Mouse (Mus musculus): ENCODE measurements at regions not wholly inside any gene's neighbourhood (a gene's known extent, or its start where the extent isn't known, plus 50 kb on each side); places are given as distances from the start of the nearest gene placed in this dataset.
"Not testable (repeated sequence)": the region's sequence is repeated elsewhere in the genome, so short reads cannot be mapped to it uniquely, and the experiment has no call there.

DNA sequence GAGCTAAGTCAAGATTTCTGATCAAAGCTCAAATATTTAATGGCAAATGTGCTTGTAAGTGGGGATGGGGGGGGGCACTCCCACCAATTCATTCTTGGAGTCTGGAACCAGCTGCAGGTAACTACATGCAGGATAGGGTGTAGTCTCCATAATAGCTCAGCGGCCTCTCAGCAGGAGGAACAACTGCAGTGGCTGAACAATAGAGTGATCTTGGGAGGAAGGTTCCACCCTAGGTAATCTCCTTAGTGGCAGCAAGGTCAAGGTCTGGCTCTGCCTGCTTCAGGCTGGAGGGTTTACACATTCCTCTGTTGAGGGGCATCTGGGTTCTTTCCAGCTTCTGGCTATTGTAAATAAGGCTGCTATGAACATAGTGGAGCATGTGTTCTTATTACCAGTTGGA, 164.0 kb upstream of the Klf6 start:
- DNase-seq (ENCODE audit: extremely low spot score in 1 of 2, low spot score in 1 of 2): not testable (repeated sequence)

GRCm38 (mm10) chr13:5702071-5702470, 159.2 kb upstream of the Klf6 start:
- no peak for DNase-seq (ENCODE audit: extremely low spot score in 1 of 2, low spot score in 1 of 2)

GRCm38 (mm10) chr13:5704991-5705390, 156.3 kb upstream of the Klf6 start:
- no peak for DNase-seq (ENCODE audit: extremely low spot score in 1 of 2, low spot score in 1 of 2)

DNA sequence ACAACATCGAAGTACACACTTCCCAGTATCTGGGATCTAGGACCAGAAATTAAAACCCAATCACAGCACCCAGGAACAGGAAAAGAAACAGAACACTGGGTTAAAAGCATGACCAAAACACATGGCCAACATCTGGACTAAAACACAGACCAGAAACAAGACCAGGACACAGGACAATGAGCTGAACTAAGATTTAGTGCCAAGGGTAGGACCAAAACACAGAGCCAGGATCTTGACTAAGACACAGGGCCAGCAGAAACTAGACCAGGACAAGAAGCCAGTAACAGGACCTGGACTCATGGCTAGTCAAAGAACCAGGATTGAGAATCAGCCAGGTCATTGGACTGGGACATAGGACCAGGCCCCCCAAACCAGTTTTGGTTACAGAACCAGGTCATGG, 149.6 kb upstream of the Klf6 start:
- DNase-seq (ENCODE audit: extremely low spot score in 1 of 2, low spot score in 1 of 2): no peak

GRCm38 (mm10) chr13:5713195-5713863, 148.0 kb upstream of the Klf6 start:
- DNase-seq (ENCODE audit: extremely low spot score in 1 of 2, low spot score in 1 of 2): no peak

DNA sequence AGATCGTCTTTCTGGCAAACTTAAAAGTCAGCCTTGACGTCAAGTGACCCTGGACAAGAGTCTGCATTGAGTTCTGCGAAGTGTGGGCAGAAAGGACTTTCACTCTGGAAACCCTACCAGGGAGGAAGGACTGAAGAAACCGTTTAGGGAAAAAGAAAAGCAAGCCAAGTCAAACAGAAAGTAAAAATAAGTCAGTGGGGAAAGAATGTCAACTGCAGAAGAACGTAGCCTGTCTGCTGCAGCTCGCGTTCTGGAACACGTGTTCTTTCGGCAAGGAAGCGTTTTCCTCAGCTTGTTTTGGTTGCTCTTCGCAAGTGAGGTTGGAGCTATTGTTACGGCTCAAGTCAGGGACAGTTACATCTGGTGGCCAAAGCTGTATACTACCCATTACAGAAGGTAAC, 147.1 kb upstream of the Klf6 start:
- DNase-seq (ENCODE audit: extremely low spot score in 1 of 2, low spot score in 1 of 2): no peak

DNA sequence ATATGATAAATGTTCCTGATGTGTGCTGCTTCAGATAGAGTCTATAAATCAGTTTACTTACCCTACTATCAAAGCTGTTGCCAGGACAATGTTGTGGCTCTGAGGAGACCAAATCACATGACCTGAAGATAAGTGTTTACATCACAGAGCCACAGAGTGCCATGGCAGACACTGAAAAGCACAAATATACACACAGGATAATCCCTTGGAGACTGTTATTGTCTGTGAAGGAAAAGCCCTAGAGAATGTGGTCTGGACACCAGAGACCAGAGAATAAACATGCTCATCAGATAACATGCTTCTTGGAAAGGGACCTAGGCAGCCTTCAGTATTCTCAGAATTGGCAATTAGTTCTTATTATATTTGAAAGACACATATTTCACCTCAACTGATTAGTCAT, 146.5 kb upstream of the Klf6 start:
- no peak for DNase-seq (ENCODE audit: extremely low spot score in 1 of 2, low spot score in 1 of 2)

GRCm38 (mm10) chr13:5716749-5717148, 144.5 kb upstream of the Klf6 start:
- DNase-seq (ENCODE audit: extremely low spot score in 1 of 2, low spot score in 1 of 2): no peak

GRCm38 (mm10) chr13:5723319-5723718, 138.0 kb upstream of the Klf6 start:
- no peak for DNase-seq (ENCODE audit: extremely low spot score in 1 of 2, low spot score in 1 of 2)

- DNase-seq (ENCODE audit: extremely low spot score in 1 of 2, low spot score in 1 of 2): no peak
These were observed 136.9 kb upstream of the Klf6 start for GRCm38 (mm10) chr13:5724364-5724763.

DNA sequence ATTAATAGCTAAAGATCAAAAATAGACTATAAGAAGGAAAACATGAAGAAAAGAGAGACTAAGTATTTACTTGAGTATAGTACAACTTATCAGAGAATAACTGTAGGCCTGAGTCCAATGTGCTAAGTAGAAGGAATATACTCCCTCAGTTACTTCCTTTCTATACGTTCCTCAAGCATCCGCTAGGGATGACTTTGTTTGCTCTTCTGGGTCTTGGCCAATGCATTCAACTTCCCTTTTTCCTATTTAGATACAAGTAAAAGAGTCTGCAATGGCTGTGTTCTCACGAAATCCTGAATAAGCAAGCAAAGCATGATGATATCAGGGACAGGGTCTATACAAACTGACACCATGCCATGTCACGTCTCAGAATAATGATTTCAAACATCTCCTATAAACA, 135.3 kb upstream of the Klf6 start:
- no peak for DNase-seq (ENCODE audit: extremely low spot score in 1 of 2, low spot score in 1 of 2)

DNA sequence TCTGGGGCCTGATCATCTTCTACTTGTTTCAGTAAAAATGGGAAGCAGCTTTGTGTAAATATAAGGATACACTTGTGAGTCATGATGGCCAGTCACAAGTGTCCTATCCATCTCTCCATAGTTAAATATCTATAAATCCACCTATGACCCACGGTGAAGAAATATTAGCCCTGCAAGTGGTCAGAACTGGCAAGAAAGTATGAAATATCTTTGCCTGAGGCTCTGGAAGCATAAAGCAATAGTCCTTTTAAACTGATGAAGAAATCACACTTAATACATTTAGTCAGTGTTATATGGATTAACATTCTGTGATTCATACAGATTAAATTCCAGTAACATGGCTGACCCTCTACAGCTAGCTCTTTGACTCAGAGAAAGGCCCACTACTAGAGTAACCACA, 134.8 kb upstream of the Klf6 start:
- DNase-seq (ENCODE audit: extremely low spot score in 1 of 2, low spot score in 1 of 2): no peak

DNA sequence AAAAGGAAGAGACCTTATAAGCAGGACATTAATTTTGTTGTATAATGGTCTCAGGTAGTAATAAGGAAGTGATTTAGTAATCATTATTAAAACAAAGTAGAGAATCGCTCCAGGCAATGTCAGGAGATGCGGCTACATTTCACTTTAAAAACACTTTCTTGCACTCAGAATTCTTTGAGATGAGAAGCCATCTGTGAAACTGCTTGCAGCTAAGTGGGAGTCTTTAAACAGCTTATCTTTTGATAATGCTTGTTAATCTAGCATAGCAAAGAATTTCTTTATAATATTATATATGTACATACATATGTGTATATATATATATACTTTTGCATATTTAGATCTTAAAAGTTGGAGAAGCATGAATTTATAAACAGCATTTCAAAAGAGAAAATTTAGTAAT, 133.1 kb upstream of the Klf6 start:
- no peak for DNase-seq (ENCODE audit: extremely low spot score in 1 of 2, low spot score in 1 of 2)

GRCm38 (mm10) chr13:5728808-5729207, 132.5 kb upstream of the Klf6 start:
- DNase-seq (ENCODE audit: extremely low spot score in 1 of 2, low spot score in 1 of 2): no peak

DNA sequence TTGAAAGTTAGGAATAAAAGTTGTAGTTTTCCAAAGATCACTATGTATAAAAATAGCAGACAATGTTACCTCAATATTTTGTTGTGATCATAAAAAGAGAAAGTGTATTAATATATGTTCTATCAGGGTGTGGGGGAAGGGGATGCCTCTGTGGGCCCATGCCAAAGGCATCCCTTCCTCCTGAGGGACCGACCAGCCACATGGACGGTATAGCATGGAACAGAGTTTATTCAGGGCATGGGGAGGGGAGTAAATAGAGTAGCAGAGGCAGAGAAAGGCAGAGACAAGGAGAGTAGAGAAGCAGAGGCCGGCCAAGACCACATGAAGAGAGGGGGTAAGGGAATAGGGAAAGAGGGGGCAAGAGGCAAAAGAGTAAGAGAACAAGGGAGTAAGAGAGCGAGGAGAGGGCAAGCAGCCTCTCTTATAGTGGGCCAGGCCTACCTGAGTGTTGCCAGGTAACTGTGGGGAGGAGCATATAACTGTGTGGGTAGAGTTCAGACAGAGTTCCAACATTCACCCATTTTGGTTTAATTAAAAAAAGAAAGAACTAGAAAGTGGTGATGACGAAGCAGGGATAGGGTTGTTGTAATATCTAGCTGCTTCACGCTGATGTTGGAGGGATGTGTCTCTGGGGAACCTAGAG, 131.7 kb upstream of the Klf6 start:
- DNase-seq (ENCODE audit: extremely low spot score in 1 of 2, low spot score in 1 of 2): no peak

DNA sequence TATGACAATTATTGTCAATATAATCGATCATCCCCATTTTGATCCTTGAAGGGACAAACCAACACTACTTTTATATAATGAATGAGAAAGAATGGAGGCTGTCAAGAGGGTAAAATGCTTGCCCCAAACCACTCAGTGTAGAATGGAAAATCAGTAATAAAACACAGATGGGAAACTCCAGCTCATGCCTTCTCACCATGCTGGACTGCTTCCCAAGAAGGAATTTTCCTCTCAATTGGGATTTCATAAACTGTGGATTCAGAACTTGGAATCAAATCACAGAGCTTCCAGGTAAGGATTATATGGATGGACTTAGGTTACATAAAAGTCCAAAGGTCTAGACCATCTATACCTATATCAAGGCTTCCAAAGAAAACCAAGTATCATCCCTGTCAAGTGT, 129.1 kb upstream of the Klf6 start:
- DNase-seq (ENCODE audit: extremely low spot score in 1 of 2, low spot score in 1 of 2): no peak

- DNase-seq (ENCODE audit: extremely low spot score in 1 of 2, low spot score in 1 of 2): no peak
These were observed 126.2 kb upstream of the Klf6 start for GRCm38 (mm10) chr13:5735027-5735624.

DNA sequence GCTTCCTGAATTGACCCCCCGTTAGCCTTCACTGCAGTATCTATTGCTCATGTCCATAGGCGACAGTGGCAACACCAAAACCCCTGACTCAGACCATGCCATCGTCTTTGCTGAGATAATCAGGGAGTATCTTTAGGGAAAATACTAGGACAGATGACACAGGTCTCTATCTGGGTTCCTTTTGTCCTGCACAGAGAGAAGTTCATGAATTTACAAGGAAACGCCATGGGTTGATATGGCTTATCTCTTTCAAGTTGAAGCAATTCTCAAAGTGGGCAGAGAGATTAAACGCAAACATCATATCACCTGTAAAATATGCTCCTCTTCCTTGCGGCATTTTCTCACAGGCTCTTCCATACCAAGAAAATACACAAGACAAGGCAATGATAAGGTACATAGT, 124.8 kb upstream of the Klf6 start:
- DNase-seq (ENCODE audit: extremely low spot score in 1 of 2, low spot score in 1 of 2): no peak

GRCm38 (mm10) chr13:5737214-5737613, 124.1 kb upstream of the Klf6 start:
- no peak for DNase-seq (ENCODE audit: extremely low spot score in 1 of 2, low spot score in 1 of 2)

DNA sequence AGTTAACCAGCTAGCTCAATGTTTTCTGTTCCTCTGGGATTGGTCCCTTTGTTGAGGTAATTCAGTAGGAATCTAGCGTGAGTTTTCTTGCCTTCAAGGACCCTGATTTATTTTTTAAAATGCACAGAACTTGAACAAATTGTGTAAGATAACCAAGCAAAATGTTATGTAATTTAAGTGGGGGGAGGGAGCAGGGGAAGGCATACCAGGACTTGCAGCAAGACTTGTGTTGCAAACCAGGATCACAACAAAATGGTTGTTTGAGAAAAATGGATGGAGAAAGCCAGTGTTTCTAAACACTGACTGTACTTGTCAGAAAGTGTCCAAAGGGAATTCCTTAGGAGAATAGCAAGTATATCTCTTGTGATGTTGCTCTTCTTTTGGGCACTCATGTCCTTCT, 120.5 kb upstream of the Klf6 start:
- no peak for DNase-seq (ENCODE audit: extremely low spot score in 1 of 2, low spot score in 1 of 2)

GRCm38 (mm10) chr13:5744949-5745348, 116.3 kb upstream of the Klf6 start:
- DNase-seq (ENCODE audit: extremely low spot score in 1 of 2, low spot score in 1 of 2): no peak

DNA sequence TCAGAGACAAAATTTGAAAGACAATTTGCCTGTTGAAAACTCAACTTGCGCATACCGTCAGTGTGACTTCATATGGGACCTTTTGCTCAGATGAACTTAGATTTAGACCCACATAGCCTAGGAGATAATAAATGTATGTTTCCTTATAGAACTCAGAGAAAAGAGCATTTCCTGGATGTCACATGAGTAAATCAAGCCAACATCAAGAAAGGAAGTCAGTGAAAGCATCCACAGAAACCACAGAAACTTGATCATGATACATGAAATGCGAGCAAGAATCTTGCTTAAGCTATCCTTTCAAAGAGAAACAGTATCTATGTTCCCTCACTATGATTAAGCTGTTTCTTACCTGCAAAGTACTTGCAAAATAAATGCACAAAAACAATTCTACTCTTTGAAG, 104.1 kb upstream of the Klf6 start:
- DNase-seq (ENCODE audit: extremely low spot score in 1 of 2, low spot score in 1 of 2): no peak

All from frontal cortex, adult 2 months (tissue).